Mouse (Mus musculus) stomach, postnatal 0 days (tissue): Measurements from ENCODE around the gene Dgkk.

Source experiments
- CTCF ChIP-seq: IDR thresholded peaks from 2 replicates; pipeline ENCODE4 v1.5.1; 2016; ENCODE audit warnings: antibody characterized with exemption, low read depth, mild to moderate bottlenecking, moderate library complexity
- EP300 ChIP-seq: optimal IDR thresholded peaks from 2 replicates; pipeline ENCODE3; 2016; ENCODE audit warnings: antibody characterized with exemption

- TF ChIP-seq CTCF = no peak
- no peak for TF ChIP-seq EP300
Observed at GRCm38 (mm10) chrX:6733998-6734397, 45.1 kb upstream of the Dgkk start.
